Mouse (Mus musculus): Measurements from ENCODE around the gene Otogl. TPM values are rescaled to one million over a fixed set of nuclear protein-coding genes. Genes with fewer than 3 reads are reported as not detected.

The Otogl gene
- polyA plus RNA-seq, 1 experiment from 2014 or later: 0.03 TPM

DNA sequence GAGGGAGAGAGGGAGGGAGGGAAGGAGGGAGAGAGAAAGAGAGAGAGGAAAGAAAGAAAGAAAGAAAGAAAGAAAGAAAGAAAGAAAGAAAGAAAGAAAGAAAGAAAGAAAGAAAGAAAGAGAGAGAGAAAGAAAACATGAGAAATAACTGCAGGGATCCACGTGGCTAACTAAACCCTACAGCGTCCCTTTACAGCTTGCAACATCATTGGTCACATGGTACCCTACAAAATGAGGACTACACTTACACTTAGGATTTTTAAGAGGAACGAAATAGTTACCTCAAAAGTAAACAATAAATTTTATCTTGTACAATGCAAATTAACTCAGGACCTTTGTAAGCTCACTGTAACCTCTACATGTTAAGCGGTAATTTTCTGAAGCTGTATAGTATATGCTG lies 15.8 kb downstream of the Otogl start:
- Histone ChIP-seq H3K4me1 (replicated peaks; ENCODE audit: control insufficient read depth, insufficient read depth, low read length) (no peaks in the 10 kb centered on the region), H3K27ac (ENCODE audit: low read length) (no peak overlapping the region), H3K4me2 (ENCODE audit: low read length) (no peak overlapping the region), H3K27me3 (replicated peaks; ENCODE audit: control insufficient read depth, insufficient read depth, low read length) (no peaks in the 10 kb centered on the region), H3K9me3 (ENCODE audit: control insufficient read depth, low read length) (no peaks in the 10 kb centered on the region), H3K36me3 (ENCODE audit: control insufficient read depth, insufficient read depth) (no peaks in the 10 kb centered on the region), H3K9ac (replicated peaks; ENCODE audit: low read depth, low read length) (no peak overlapping the region), H3K4me3 (replicated peaks; ENCODE audit: low read length) (no peak overlapping the region)
- 85% methylated on average over 4 of the region's 4 CpGs for WGBS
- no peak for ATAC-seq

- H3K9me3 ChIP-seq (ENCODE audit: control insufficient read depth, low read length): no peaks in the 10 kb centered on the region
- H3K4me3 ChIP-seq (replicated peaks; ENCODE audit: low read length): no peak overlapping the region
- H3K4me2 ChIP-seq (ENCODE audit: low read length): no peak overlapping the region
- H3K4me1 ChIP-seq (replicated peaks; ENCODE audit: control insufficient read depth, insufficient read depth, low read length): no peaks in the 10 kb centered on the region
- H3K27me3 ChIP-seq (replicated peaks; ENCODE audit: control insufficient read depth, insufficient read depth, low read length): no peaks in the 10 kb centered on the region
- H3K27ac ChIP-seq (ENCODE audit: low read length): no peak overlapping the region
- no peak for ATAC-seq
- H3K9ac ChIP-seq (replicated peaks; ENCODE audit: low read depth, low read length): no peak overlapping the region
- WGBS: 63% methylated on average over 8 of the region's 8 CpGs
- no peaks in the 10 kb centered on the region for H3K36me3 ChIP-seq (ENCODE audit: control insufficient read depth, insufficient read depth)
Observed at GRCm38 (mm10) chr10:107894663-107895581, 17.0 kb downstream of the Otogl start.

DNA sequence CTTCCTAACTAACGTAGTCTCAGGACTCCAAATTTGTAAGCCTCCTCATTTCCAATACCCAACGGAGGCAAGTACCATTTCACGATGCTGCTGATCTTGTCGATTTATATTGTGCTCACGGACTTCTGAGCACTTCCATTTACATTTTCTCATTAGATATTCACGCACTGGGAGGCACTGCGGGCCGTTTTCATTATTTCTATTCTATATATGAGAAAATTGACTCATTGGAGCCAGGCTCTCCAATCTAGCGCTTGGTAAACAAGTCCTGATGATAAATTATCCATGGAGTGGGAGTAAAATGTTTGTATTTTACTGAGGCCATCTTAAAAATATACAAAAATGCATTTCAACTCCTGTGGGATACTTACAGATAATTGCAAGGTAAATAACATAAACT lies 21.5 kb downstream of the Otogl start:
- Histone ChIP-seq H3K27me3 (replicated peaks; ENCODE audit: control insufficient read depth, insufficient read depth, low read length) (no peaks in the 10 kb centered on the region), H3K9ac (replicated peaks; ENCODE audit: low read depth, low read length) (no peak overlapping the region), H3K36me3 (ENCODE audit: control insufficient read depth, insufficient read depth) (no peaks in the 10 kb centered on the region), H3K27ac (ENCODE audit: low read length) (no peak overlapping the region), H3K4me3 (replicated peaks; ENCODE audit: low read length) (no peak overlapping the region), H3K4me1 (replicated peaks; ENCODE audit: control insufficient read depth, insufficient read depth, low read length) (no peaks in the 10 kb centered on the region), H3K9me3 (ENCODE audit: control insufficient read depth, low read length) (no peaks in the 10 kb centered on the region), H3K4me2 (ENCODE audit: low read length) (no peak overlapping the region)
- no peak for ATAC-seq
- 74% methylated on average over 9 of the region's 9 CpGs for WGBS

DNA sequence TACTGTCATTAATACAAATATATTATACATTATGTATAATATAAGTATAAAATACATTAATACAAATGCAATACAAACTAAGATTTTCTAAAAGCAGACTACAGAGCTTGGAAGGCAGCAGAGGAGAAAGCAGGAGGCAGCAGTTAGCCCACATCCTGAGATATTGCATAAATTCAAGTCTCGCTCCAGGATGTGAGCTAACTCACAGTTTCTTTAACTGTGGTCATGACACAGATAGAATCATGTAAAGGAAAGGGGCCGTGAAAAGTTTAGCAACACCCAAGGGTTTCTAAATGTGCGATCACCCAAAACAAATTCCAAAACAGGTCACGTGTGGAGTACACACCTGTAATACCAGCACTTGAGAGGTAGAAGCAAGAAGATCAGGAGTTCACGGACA lies 39.4 kb downstream of the Otogl start:
- no peak overlapping the region for H3K27ac ChIP-seq (ENCODE audit: low read length)
- 92% methylated on average over 5 of the region's 5 CpGs for WGBS
- H3K4me1 ChIP-seq (replicated peaks; ENCODE audit: control insufficient read depth, insufficient read depth, low read length): no peaks in the 10 kb centered on the region

GRCm38 (mm10) chr10:107872109-107872508 lies 39.8 kb downstream of the Otogl start:
- H3K4me3 ChIP-seq (replicated peaks; ENCODE audit: low read length): no peak overlapping the region
- H3K4me2 ChIP-seq (ENCODE audit: low read length): no peak overlapping the region
- 84% methylated on average over 4 of the region's 4 CpGs for WGBS
- no peaks in the 10 kb centered on the region for H3K9me3 ChIP-seq (ENCODE audit: control insufficient read depth, low read length)
- no peaks in the 10 kb centered on the region for H3K27me3 ChIP-seq (replicated peaks; ENCODE audit: control insufficient read depth, insufficient read depth, low read length)
- H3K9ac ChIP-seq (replicated peaks; ENCODE audit: low read depth, low read length): no peak overlapping the region
- ATAC-seq: no peak
- no peak overlapping the region for H3K27ac ChIP-seq (ENCODE audit: low read length)
- H3K4me1 ChIP-seq (replicated peaks; ENCODE audit: control insufficient read depth, insufficient read depth, low read length): no peaks in the 10 kb centered on the region
- H3K36me3 ChIP-seq (ENCODE audit: control insufficient read depth, insufficient read depth): no peaks in the 10 kb centered on the region

More for the DNA sequence above, 39.4 kb downstream of the Otogl start:
- Histone ChIP-seq H3K9me3 (ENCODE audit: control insufficient read depth, low read length) (no peaks in the 10 kb centered on the region), H3K4me3 (replicated peaks; ENCODE audit: low read length) (no peak overlapping the region), H3K36me3 (ENCODE audit: control insufficient read depth, insufficient read depth) (no peaks in the 10 kb centered on the region), H3K4me2 (ENCODE audit: low read length) (no peak overlapping the region), H3K27me3 (replicated peaks; ENCODE audit: control insufficient read depth, insufficient read depth, low read length) (no peaks in the 10 kb centered on the region), H3K9ac (replicated peaks; ENCODE audit: low read depth, low read length) (no peak overlapping the region)
- ATAC-seq: no peak

DNA sequence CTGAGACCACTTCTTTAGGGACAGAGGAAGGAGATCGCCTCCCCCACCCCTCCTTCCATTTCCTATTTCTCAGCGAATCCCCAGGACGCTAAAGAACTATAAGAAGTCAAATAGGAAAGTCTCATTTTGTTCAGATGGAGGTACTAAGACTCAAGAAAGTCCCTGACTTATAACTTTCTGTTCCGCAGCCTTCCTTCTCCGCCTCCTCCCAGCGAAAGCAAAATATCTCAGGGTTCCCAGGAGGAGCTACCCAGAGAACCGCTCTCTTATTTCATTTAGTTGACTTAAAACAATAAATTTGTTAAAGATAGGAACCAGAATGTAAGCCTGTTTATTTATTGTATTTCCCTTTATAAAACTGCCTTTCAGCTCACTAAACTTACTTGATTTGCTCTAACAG lies 41.4 kb downstream of the Otogl start:
- ATAC-seq: no peak
- Histone ChIP-seq H3K4me3 (replicated peaks; ENCODE audit: low read length) (no peak overlapping the region), H3K27me3 (replicated peaks; ENCODE audit: control insufficient read depth, insufficient read depth, low read length) (no peaks in the 10 kb centered on the region), H3K27ac (ENCODE audit: low read length) (no peak overlapping the region), H3K4me1 (replicated peaks; ENCODE audit: control insufficient read depth, insufficient read depth, low read length) (no peaks in the 10 kb centered on the region), H3K36me3 (ENCODE audit: control insufficient read depth, insufficient read depth) (no peaks in the 10 kb centered on the region), H3K9ac (replicated peaks; ENCODE audit: low read depth, low read length) (no peak overlapping the region), H3K4me2 (ENCODE audit: low read length) (no peak overlapping the region), H3K9me3 (ENCODE audit: control insufficient read depth, low read length) (no peaks in the 10 kb centered on the region)
- 87% methylated on average over 7 of the region's 7 CpGs for WGBS

GRCm38 (mm10) chr10:107868904-107869303 lies 43.0 kb downstream of the Otogl start:
- Histone ChIP-seq H3K4me2 (ENCODE audit: low read length) (no peak overlapping the region), H3K9ac (replicated peaks; ENCODE audit: low read depth, low read length) (no peak overlapping the region), H3K27ac (ENCODE audit: low read length) (no peak overlapping the region), H3K4me3 (replicated peaks; ENCODE audit: low read length) (no peak overlapping the region), H3K36me3 (ENCODE audit: control insufficient read depth, insufficient read depth) (no peaks in the 10 kb centered on the region), H3K27me3 (replicated peaks; ENCODE audit: control insufficient read depth, insufficient read depth, low read length) (no peaks in the 10 kb centered on the region), H3K4me1 (replicated peaks; ENCODE audit: control insufficient read depth, insufficient read depth, low read length) (no peaks in the 10 kb centered on the region), H3K9me3 (ENCODE audit: control insufficient read depth, low read length) (no peaks in the 10 kb centered on the region)
- ATAC-seq: no peak
- WGBS: 93% methylated on average over 8 of the region's 8 CpGs

- H3K4me3 ChIP-seq (replicated peaks; ENCODE audit: low read length): no peak overlapping the region
- no peaks in the 10 kb centered on the region for H3K9me3 ChIP-seq (ENCODE audit: control insufficient read depth, low read length)
- H3K36me3 ChIP-seq (ENCODE audit: control insufficient read depth, insufficient read depth): no peaks in the 10 kb centered on the region
- no peak overlapping the region for H3K27ac ChIP-seq (ENCODE audit: low read length)
- H3K4me1 ChIP-seq (replicated peaks; ENCODE audit: control insufficient read depth, insufficient read depth, low read length): no peaks in the 10 kb centered on the region
- H3K4me2 ChIP-seq (ENCODE audit: low read length): no peak overlapping the region
- WGBS: 74% methylated on average over 4 of the region's 4 CpGs
- H3K9ac ChIP-seq (replicated peaks; ENCODE audit: low read depth, low read length): no peak overlapping the region
- H3K27me3 ChIP-seq (replicated peaks; ENCODE audit: control insufficient read depth, insufficient read depth, low read length): no peaks in the 10 kb centered on the region
- no peak for ATAC-seq
Observed at GRCm38 (mm10) chr10:107867414-107867813, 44.5 kb downstream of the Otogl start.

DNA sequence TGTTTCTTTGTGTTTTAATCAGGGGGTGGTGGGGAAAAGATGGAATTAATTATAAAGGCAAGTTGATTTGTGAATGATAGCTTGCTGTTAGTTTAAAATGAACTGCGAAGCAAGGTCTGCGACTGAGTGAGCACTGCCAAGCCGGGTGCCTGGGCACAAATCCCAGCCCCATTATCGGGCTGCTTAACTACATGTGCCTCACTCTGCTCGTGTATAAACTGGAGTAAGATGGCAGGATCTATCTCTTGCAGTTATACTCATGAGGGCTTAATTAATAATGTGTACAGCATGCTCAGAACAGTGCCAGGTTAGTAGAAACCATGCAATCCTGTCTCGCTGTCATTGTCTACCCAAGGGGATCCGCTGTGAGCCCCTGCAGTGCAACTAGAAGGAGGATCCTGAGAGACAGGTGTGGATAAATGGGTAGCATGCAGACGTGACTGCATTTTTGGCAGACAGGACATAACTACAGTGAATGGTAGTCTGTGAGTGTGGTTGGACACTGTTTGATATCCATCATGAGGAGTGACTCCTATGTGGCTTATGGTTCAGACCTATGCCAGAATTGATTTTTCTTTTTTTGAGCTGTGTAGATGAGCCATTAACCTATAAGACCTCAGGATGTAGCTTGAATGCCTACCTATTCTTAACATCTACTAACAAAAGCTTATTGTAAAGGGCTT lies 51.6 kb downstream of the Otogl start:
- Histone ChIP-seq H3K4me3 (replicated peaks; ENCODE audit: low read length) (no peak overlapping the region), H3K27me3 (replicated peaks; ENCODE audit: control insufficient read depth, insufficient read depth, low read length) (no peaks in the 10 kb centered on the region), H3K36me3 (ENCODE audit: control insufficient read depth, insufficient read depth) (no peaks in the 10 kb centered on the region), H3K27ac (ENCODE audit: low read length) (peak overlapping the region; percentile 45; the same call in 1 of the 2 replicates), H3K4me1 (replicated peaks; ENCODE audit: control insufficient read depth, insufficient read depth, low read length) (no peaks in the 10 kb centered on the region), H3K9ac (replicated peaks; ENCODE audit: low read depth, low read length) (no peak overlapping the region), H3K9me3 (ENCODE audit: control insufficient read depth, low read length) (no peaks in the 10 kb centered on the region), H3K4me2 (ENCODE audit: low read length) (no peak overlapping the region)
- 52% methylated on average over 8 of the region's 8 CpGs for WGBS
- peak; percentile 96 for ATAC-seq

Data from forebrain, embryonic 16.5 days (tissue).